Mouse (Mus musculus): ENCODE data around the gene Zc3h12a. TPM values are rescaled to one million over a fixed set of nuclear protein-coding genes. Genes with fewer than 3 reads are reported as not detected.

Zc3h12a gene
- polyA plus RNA-seq, 1 experiment from 2014 or later: 0.71 TPM

- no peak overlapping the region for H3K27ac ChIP-seq (replicated peaks; ENCODE audit: low read depth, low read length)
- 63% methylated on average over 4 of the region's 4 CpGs for WGBS
- H3K9ac ChIP-seq (ENCODE audit: low read depth, low read length): no peak overlapping the region
These were observed 26.1 kb upstream of the Zc3h12a start for GRCm38 (mm10) chr4:125153659-125154241.

GRCm38 (mm10) chr4:125152469-125152868, 24.8 kb upstream of the Zc3h12a start:
- H3K4me1 ChIP-seq (ENCODE audit: control insufficient read depth, insufficient read depth, low read length): no peaks in the 10 kb centered on the region
- 86% methylated on average over 6 of the region's 6 CpGs for WGBS
- H3K36me3 ChIP-seq (ENCODE audit: control insufficient read depth, insufficient read depth, low read length): no peaks in the 10 kb centered on the region
- H3K9me3 ChIP-seq (ENCODE audit: control insufficient read depth, low read length): no peaks in the 10 kb centered on the region
- no peaks in the 10 kb centered on the region for H3K27me3 ChIP-seq (replicated peaks; ENCODE audit: control insufficient read depth, insufficient read depth, low read length)
- DNase-seq (ENCODE audit: low spot score) (no peak), ATAC-seq (ENCODE audit: low read depth) (no peak)
- no peak overlapping the region for H3K9ac ChIP-seq (ENCODE audit: low read depth, low read length)
- no peak overlapping the region for H3K4me2 ChIP-seq (ENCODE audit: low read depth, low read length)
- no peak overlapping the region for H3K27ac ChIP-seq (replicated peaks; ENCODE audit: low read depth, low read length)
- H3K4me3 ChIP-seq (ENCODE audit: low read depth, low read length): no peak overlapping the region

More at GRCm38 (mm10) chr4:125153659-125154241, 26.1 kb upstream of the Zc3h12a start:
- DNase-seq (ENCODE audit: low spot score) (peak; percentile 20), ATAC-seq (ENCODE audit: low read depth) (no peak)
- Histone ChIP-seq H3K36me3 (ENCODE audit: control insufficient read depth, insufficient read depth, low read length) (no peaks in the 10 kb centered on the region), H3K4me3 (ENCODE audit: low read depth, low read length) (no peak overlapping the region), H3K4me1 (ENCODE audit: control insufficient read depth, insufficient read depth, low read length) (no peaks in the 10 kb centered on the region), H3K4me2 (ENCODE audit: low read depth, low read length) (no peak overlapping the region), H3K27me3 (replicated peaks; ENCODE audit: control insufficient read depth, insufficient read depth, low read length) (no peaks in the 10 kb centered on the region), H3K9me3 (ENCODE audit: control insufficient read depth, low read length) (no peaks in the 10 kb centered on the region)

DNA sequence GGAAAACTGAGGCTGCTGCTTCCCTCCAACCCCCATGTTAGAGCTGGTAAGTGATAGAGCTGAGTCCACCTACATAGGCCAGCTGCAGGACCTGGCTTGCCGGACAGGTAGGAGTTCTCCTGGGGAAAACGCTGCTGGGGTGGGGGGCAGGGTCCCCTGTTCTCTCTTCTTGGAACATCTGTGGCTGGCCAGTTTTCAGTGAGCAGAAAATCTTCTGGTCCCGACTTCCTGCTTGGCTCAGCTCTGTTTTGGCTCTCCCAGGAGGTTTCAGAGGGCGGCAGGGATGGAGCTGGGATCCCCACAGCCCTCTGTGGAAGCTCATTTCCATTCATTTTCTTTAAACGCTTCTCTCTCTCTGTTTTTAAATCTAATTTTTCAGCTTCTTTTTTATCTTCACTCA, 21.8 kb upstream of the Zc3h12a start:
- H3K4me2 ChIP-seq (ENCODE audit: low read depth, low read length): no peak overlapping the region
- ATAC-seq (ENCODE audit: low read depth): no peak

GRCm38 (mm10) chr4:125147970-125148369, 20.3 kb upstream of the Zc3h12a start:
- no peaks in the 10 kb centered on the region for H3K36me3 ChIP-seq (ENCODE audit: control insufficient read depth, insufficient read depth, low read length)

More for the DNA sequence above, 21.8 kb upstream of the Zc3h12a start:
- H3K4me1 ChIP-seq (ENCODE audit: control insufficient read depth, insufficient read depth, low read length): no peaks in the 10 kb centered on the region
- 26% methylated on average over 5 of the region's 5 CpGs for WGBS
- no peaks in the 10 kb centered on the region for H3K9me3 ChIP-seq (ENCODE audit: control insufficient read depth, low read length)
- no peaks in the 10 kb centered on the region for H3K27me3 ChIP-seq (replicated peaks; ENCODE audit: control insufficient read depth, insufficient read depth, low read length)
- no peaks in the 10 kb centered on the region for H3K36me3 ChIP-seq (ENCODE audit: control insufficient read depth, insufficient read depth, low read length)
- no peak overlapping the region for H3K4me3 ChIP-seq (ENCODE audit: low read depth, low read length)
- H3K27ac ChIP-seq (replicated peaks; ENCODE audit: low read depth, low read length): no peak overlapping the region
- DNase-seq (ENCODE audit: low spot score): no peak
- H3K9ac ChIP-seq (ENCODE audit: low read depth, low read length): no peak overlapping the region

GRCm38 (mm10) chr4:125145213-125145612, 17.6 kb upstream of the Zc3h12a start:
- WGBS: 39% methylated on average over 10 of the region's 10 CpGs

More at GRCm38 (mm10) chr4:125147970-125148369, 20.3 kb upstream of the Zc3h12a start:
- no peak overlapping the region for H3K9ac ChIP-seq (ENCODE audit: low read depth, low read length)
- H3K4me3 ChIP-seq (ENCODE audit: low read depth, low read length): no peak overlapping the region
- no peak for DNase-seq (ENCODE audit: low spot score)
- no peak for ATAC-seq (ENCODE audit: low read depth)
- no peaks in the 10 kb centered on the region for H3K27me3 ChIP-seq (replicated peaks; ENCODE audit: control insufficient read depth, insufficient read depth, low read length)
- H3K4me2 ChIP-seq (ENCODE audit: low read depth, low read length): no peak overlapping the region
- H3K27ac ChIP-seq (replicated peaks; ENCODE audit: low read depth, low read length): no peak overlapping the region
- H3K9me3 ChIP-seq (ENCODE audit: control insufficient read depth, low read length): no peaks in the 10 kb centered on the region
- no peaks in the 10 kb centered on the region for H3K4me1 ChIP-seq (ENCODE audit: control insufficient read depth, insufficient read depth, low read length)
- WGBS: 91% methylated on average over 4 of the region's 4 CpGs

DNA sequence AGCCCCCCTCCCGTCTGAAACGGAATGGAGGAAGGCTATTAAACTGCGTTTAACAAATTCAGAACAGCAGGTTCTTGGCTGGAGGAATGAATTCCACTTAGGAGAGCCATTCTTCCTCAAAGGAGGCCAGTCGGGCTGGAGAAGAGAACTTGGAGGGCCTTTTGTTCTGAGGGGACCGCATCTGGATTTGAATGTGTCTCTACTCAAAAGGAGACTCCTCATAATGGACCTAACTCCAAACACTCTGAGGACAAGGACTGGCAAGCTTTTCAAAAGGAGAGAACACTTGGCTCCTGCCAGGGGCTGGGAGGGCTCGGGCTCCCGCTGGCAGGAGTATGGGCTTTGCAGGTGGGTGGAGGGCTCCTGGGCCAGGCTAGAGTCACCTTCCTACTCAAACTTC, 17.0 kb upstream of the Zc3h12a start:
- Histone ChIP-seq H3K4me3 (ENCODE audit: low read depth, low read length) (no peak overlapping the region), H3K9ac (ENCODE audit: low read depth, low read length) (no peak overlapping the region), H3K4me2 (ENCODE audit: low read depth, low read length) (no peak overlapping the region), H3K36me3 (ENCODE audit: control insufficient read depth, insufficient read depth, low read length) (no peaks in the 10 kb centered on the region), H3K9me3 (ENCODE audit: control insufficient read depth, low read length) (no peaks in the 10 kb centered on the region), H3K27me3 (replicated peaks; ENCODE audit: control insufficient read depth, insufficient read depth, low read length) (no peaks in the 10 kb centered on the region), H3K27ac (replicated peaks; ENCODE audit: low read depth, low read length) (no peak overlapping the region), H3K4me1 (ENCODE audit: control insufficient read depth, insufficient read depth, low read length) (no peaks in the 10 kb centered on the region)
- ATAC-seq (ENCODE audit: low read depth) (no peak), DNase-seq (ENCODE audit: low spot score) (no peak)
- 28% methylated on average over 7 of the region's 7 CpGs for WGBS

More at GRCm38 (mm10) chr4:125145213-125145612, 17.6 kb upstream of the Zc3h12a start:
- H3K36me3 ChIP-seq (ENCODE audit: control insufficient read depth, insufficient read depth, low read length): no peaks in the 10 kb centered on the region
- H3K4me1 ChIP-seq (ENCODE audit: control insufficient read depth, insufficient read depth, low read length): no peaks in the 10 kb centered on the region
- no peak overlapping the region for H3K4me2 ChIP-seq (ENCODE audit: low read depth, low read length)
- no peaks in the 10 kb centered on the region for H3K9me3 ChIP-seq (ENCODE audit: control insufficient read depth, low read length)
- no peak overlapping the region for H3K4me3 ChIP-seq (ENCODE audit: low read depth, low read length)
- no peak overlapping the region for H3K9ac ChIP-seq (ENCODE audit: low read depth, low read length)
- H3K27me3 ChIP-seq (replicated peaks; ENCODE audit: control insufficient read depth, insufficient read depth, low read length): no peaks in the 10 kb centered on the region
- no peak overlapping the region for H3K27ac ChIP-seq (replicated peaks; ENCODE audit: low read depth, low read length)
- ATAC-seq (ENCODE audit: low read depth): no peak
- DNase-seq (ENCODE audit: low spot score): no peak

DNA sequence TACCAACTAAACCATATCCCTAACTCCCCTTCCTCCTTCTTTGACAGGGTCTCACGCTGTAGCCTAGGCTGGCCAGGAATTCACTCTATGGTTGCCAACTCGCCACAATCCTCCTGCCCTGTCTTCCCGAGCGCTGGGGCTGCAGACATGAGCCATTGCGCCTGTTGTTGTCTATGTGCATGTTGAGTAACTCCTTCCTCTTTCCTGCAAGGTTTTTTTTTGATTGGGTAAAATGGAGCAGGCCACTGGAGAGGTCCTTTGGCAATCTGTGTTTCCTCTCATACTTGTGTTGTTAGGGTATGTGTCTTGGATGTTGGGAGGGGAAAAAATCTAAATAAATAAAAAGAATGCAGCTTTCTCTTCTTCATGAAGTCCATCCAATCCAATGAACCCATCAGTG, 16.6 kb upstream of the Zc3h12a start:
- 82% methylated on average over 5 of the region's 5 CpGs for WGBS

GRCm38 (mm10) chr4:125138321-125138720, 10.7 kb upstream of the Zc3h12a start:
- H3K36me3 ChIP-seq (ENCODE audit: control insufficient read depth, insufficient read depth, low read length): no peaks in the 10 kb centered on the region
- ATAC-seq (ENCODE audit: low read depth): no peak
- no peak overlapping the region for H3K9ac ChIP-seq (ENCODE audit: low read depth, low read length)
- no peak overlapping the region for H3K4me2 ChIP-seq (ENCODE audit: low read depth, low read length)
- no peaks in the 10 kb centered on the region for H3K27me3 ChIP-seq (replicated peaks; ENCODE audit: control insufficient read depth, insufficient read depth, low read length)
- WGBS: 45% methylated on average over 7 of the region's 7 CpGs
- no peak overlapping the region for H3K27ac ChIP-seq (replicated peaks; ENCODE audit: low read depth, low read length)
- DNase-seq (ENCODE audit: low spot score): no peak
- H3K4me3 ChIP-seq (ENCODE audit: low read depth, low read length): no peak overlapping the region
- no peaks in the 10 kb centered on the region for H3K9me3 ChIP-seq (ENCODE audit: control insufficient read depth, low read length)
- H3K4me1 ChIP-seq (ENCODE audit: control insufficient read depth, insufficient read depth, low read length): no peaks in the 10 kb centered on the region

More for the DNA sequence above, 16.6 kb upstream of the Zc3h12a start:
- Histone ChIP-seq H3K4me1 (ENCODE audit: control insufficient read depth, insufficient read depth, low read length) (no peaks in the 10 kb centered on the region), H3K27ac (replicated peaks; ENCODE audit: low read depth, low read length) (no peak overlapping the region), H3K4me3 (ENCODE audit: low read depth, low read length) (no peak overlapping the region), H3K9ac (ENCODE audit: low read depth, low read length) (no peak overlapping the region), H3K4me2 (ENCODE audit: low read depth, low read length) (no peak overlapping the region), H3K36me3 (ENCODE audit: control insufficient read depth, insufficient read depth, low read length) (no peaks in the 10 kb centered on the region), H3K9me3 (ENCODE audit: control insufficient read depth, low read length) (no peaks in the 10 kb centered on the region), H3K27me3 (replicated peaks; ENCODE audit: control insufficient read depth, insufficient read depth, low read length) (no peaks in the 10 kb centered on the region)
- DNase-seq (ENCODE audit: low spot score): no peak
- no peak for ATAC-seq (ENCODE audit: low read depth)

DNA sequence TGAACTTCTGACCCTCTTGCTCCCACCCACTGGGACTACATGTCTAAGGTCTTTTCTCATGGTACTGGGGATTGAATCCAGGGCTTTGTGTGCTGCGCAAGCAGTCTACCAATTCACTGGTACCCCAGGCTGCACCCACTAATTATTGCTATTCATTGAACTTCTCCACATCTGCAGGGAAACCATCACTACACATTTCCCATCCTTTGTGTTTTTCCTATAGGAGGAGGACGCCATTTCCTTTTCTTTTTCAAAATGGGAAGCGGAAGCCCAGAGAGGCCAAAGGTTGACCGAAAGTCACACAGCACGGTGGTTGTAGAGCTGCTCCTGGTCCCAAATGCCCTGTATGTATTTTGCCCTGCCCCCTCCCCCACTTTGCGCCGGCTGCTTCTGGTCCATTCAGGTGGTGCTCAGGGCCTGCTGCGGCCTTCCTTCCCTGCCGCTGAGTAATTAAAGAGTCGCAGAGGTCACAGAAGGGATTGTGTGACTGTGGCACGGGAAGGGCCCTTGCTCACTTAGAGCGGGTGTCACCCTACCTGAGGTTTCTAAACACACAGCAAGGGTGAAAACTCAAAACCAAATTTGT, 8.8 kb upstream of the Zc3h12a start:
- no peak overlapping the region for H3K9ac ChIP-seq (ENCODE audit: low read depth, low read length)
- H3K4me3 ChIP-seq (ENCODE audit: low read depth, low read length): no peak overlapping the region
- no peaks in the 10 kb centered on the region for H3K36me3 ChIP-seq (ENCODE audit: control insufficient read depth, insufficient read depth, low read length)
- H3K27ac ChIP-seq (replicated peaks; ENCODE audit: low read depth, low read length): no peak overlapping the region
- no peaks in the 10 kb centered on the region for H3K4me1 ChIP-seq (ENCODE audit: control insufficient read depth, insufficient read depth, low read length)
- ATAC-seq (ENCODE audit: low read depth): no peak
- DNase-seq (ENCODE audit: low spot score): no peak
- 49% methylated on average over 12 of the region's 12 CpGs for WGBS
- H3K4me2 ChIP-seq (ENCODE audit: low read depth, low read length): no peak overlapping the region
- no peaks in the 10 kb centered on the region for H3K9me3 ChIP-seq (ENCODE audit: control insufficient read depth, low read length)
- H3K27me3 ChIP-seq (replicated peaks; ENCODE audit: control insufficient read depth, insufficient read depth, low read length): no peaks in the 10 kb centered on the region

Measured in embryonic facial prominence, embryonic 14.5 days (tissue).